Mouse (Mus musculus): ENCODE results near the gene Akap2. TPM values are rescaled to one million over a fixed set of nuclear protein-coding genes. Genes with fewer than 3 reads are reported as not detected.

Gene Akap2
- total and polyA plus RNA-seq, 3 experiments: 1.7 to 7.2 TPM; not detected in 1

GRCm38 (mm10) chr4:57855281-57855941 is 138.0 kb downstream of the Akap2 start:
- no peaks in the 10 kb centered on the region for H3K36me3 ChIP-seq (ENCODE audit: control insufficient read depth in 1 of 2, insufficient read depth in 2 of 2, low read length in 2 of 2)
- H3K27me3 ChIP-seq (ENCODE audit: control insufficient read depth in 1 of 2, insufficient read depth in 2 of 2, low read length in 2 of 2): no peaks in the 10 kb centered on the region
- no peak overlapping the region for H3K9ac ChIP-seq (ENCODE audit: control insufficient read depth, low read depth, low read length, poor library complexity, severe bottlenecking)
- no peak overlapping the region for H3K4me3 ChIP-seq (ENCODE audit: control insufficient read depth in 1 of 2, insufficient read depth in 1 of 2, low read depth in 2 of 2, low read length in 2 of 2)
- H3K27ac ChIP-seq (ENCODE audit: control insufficient read depth, low read depth, low read length): no peak overlapping the region
- H3K79me2 ChIP-seq (ENCODE audit: control insufficient read depth, insufficient read depth, low read length, poor library complexity): no peaks in the 10 kb centered on the region
- no peak for DNase-seq (ENCODE audit: low read depth, low spot score)
- no peaks in the 10 kb centered on the region for H3K9me3 ChIP-seq (replicated peaks; ENCODE audit: insufficient read depth, low read length)
- TF ChIP-seq EP300 (IDR thresholded peaks at IDR 0.05; ENCODE audit: low read depth in 1 of 2, low read length in 2 of 2): no peak
- H3K4me1 ChIP-seq (ENCODE audit: control insufficient read depth in 1 of 2, insufficient read depth in 2 of 2, low read length in 2 of 2): no peaks in the 10 kb centered on the region

- no peak overlapping the region for H3K9ac ChIP-seq (ENCODE audit: control insufficient read depth, low read depth, low read length, poor library complexity, severe bottlenecking)
- TF ChIP-seq SIN3A (IDR thresholded peaks at IDR 0.05; ENCODE audit: low read length) (no peak), CHD1 (IDR thresholded peaks at IDR 0.05; ENCODE audit: low read depth, low read length) (no peak), BHLHE40 (IDR thresholded peaks at IDR 0.05; ENCODE audit: borderline replicate concordance, low read depth, low read length) (no peak), NELFE (IDR thresholded peaks at IDR 0.05; ENCODE audit: low read depth, low read length) (no peak), GABPA (IDR thresholded peaks at IDR 0.05; ENCODE audit: low read depth, low read length) (no peak), ELF1 (IDR thresholded peaks at IDR 0.05; ENCODE audit: low read depth, low read length) (no peak), POLR2AphosphoS2 (IDR thresholded peaks at IDR 0.05; ENCODE audit: low read length) (no peak), MAX (IDR thresholded peaks at IDR 0.05; ENCODE audit: low read length) (no peak), MEF2A (IDR thresholded peaks at IDR 0.05; ENCODE audit: extremely low read depth, insufficient replicate concordance, low read depth, low read length, poor library complexity, severe bottlenecking) (no peak), POLR2A (IDR thresholded peaks at IDR 0.05; ENCODE audit: control insufficient read depth in 1 of 2, insufficient read depth in 1 of 2, low read depth in 1 of 2, low read length in 2 of 2, poor library complexity in 1 of 2) (no peak), TBP (IDR thresholded peaks at IDR 0.05; ENCODE audit: low read depth, low read length) (no peak), USF1 (IDR thresholded peaks at IDR 0.05; ENCODE audit: low read depth, low read length) (no peak), ZKSCAN1 (IDR thresholded peaks at IDR 0.05; ENCODE audit: low read depth, low read length) (no peak), RAD21 (IDR thresholded peaks at IDR 0.05; ENCODE audit: low read depth, low read length) (no peak), TAL1 (IDR thresholded peaks at IDR 0.05; ENCODE audit: low read length) (no peak), ETS1 (IDR thresholded peaks at IDR 0.05; ENCODE audit: low read depth, low read length) (no peak), E2F4 (IDR thresholded peaks at IDR 0.05; ENCODE audit: borderline replicate concordance, low read depth, low read length) (no peak)
- no peaks in the 10 kb centered on the region for H3K27me3 ChIP-seq (ENCODE audit: control insufficient read depth in 1 of 2, insufficient read depth in 2 of 2, low read length in 2 of 2)
- no peaks in the 10 kb centered on the region for H3K36me3 ChIP-seq (ENCODE audit: control insufficient read depth in 1 of 2, insufficient read depth in 2 of 2, low read length in 2 of 2)
- no peak for DNase-seq (ENCODE audit: low read depth, low spot score)
- no peaks in the 10 kb centered on the region for H3K4me1 ChIP-seq (ENCODE audit: control insufficient read depth in 1 of 2, insufficient read depth in 2 of 2, low read length in 2 of 2)
- no peak overlapping the region for H3K27ac ChIP-seq (ENCODE audit: control insufficient read depth, low read depth, low read length)
- H3K9me3 ChIP-seq (replicated peaks; ENCODE audit: insufficient read depth, low read length): no peaks in the 10 kb centered on the region
- H3K79me2 ChIP-seq (ENCODE audit: control insufficient read depth, insufficient read depth, low read length, poor library complexity): no peaks in the 10 kb centered on the region
- no peak overlapping the region for H3K4me3 ChIP-seq (ENCODE audit: control insufficient read depth in 1 of 2, insufficient read depth in 1 of 2, low read depth in 2 of 2, low read length in 2 of 2)
Observed at GRCm38 (mm10) chr4:57856673-57857072, 139.2 kb downstream of the Akap2 start.
